Mouse (Mus musculus) ES-Bruce4 (cell line): Measurements from ENCODE around the gene Slfn5. TPM values are rescaled to one million over a fixed set of nuclear protein-coding genes. Genes with fewer than 3 reads are reported as not detected.
"Not testable (repeated sequence)": the region's sequence is repeated elsewhere in the genome, so short reads cannot be mapped to it uniquely, and the experiment has no call there.

Experiments used
- H3K27ac ChIP-seq: 2 replicates; pipeline ENCODE4 v1.5.1; 2012; ENCODE audit warnings: low read length, inconsistent platforms; ENCODE audit not compliant: insufficient read depth
- H3K27me3 ChIP-seq: 2 replicates; pipeline ENCODE4 v1.6.1; 2012; ENCODE audit warnings: mild to moderate bottlenecking, low read length, inconsistent platforms; ENCODE audit not compliant: control insufficient read depth, poor library complexity, insufficient read depth, severe bottlenecking
- H3K36me3 ChIP-seq: 2 replicates; pipeline ENCODE4 v1.6.1; 2012; ENCODE audit warnings: inconsistent platforms, mild to moderate bottlenecking, low read length, moderate library complexity; ENCODE audit not compliant: control insufficient read depth, poor library complexity, insufficient read depth, severe bottlenecking
- H3K4me1 ChIP-seq: one replicate; pipeline ENCODE4 v1.8.1; 2011; ENCODE audit warnings: low read length; ENCODE audit not compliant: control insufficient read depth, insufficient read depth
- H3K4me3 ChIP-seq: 2 replicates; pipeline ENCODE4 v1.5.1; 2011; ENCODE audit warnings: low read depth, mild to moderate bottlenecking, low read length
- H3K9ac ChIP-seq: 2 replicates; pipeline ENCODE4 v1.6.1; 2012; ENCODE audit warnings: low read depth, mild to moderate bottlenecking, inconsistent platforms; ENCODE audit not compliant: poor library complexity, severe bottlenecking
- H3K9me3 ChIP-seq: replicated peaks from 2 replicates; pipeline ENCODE4 v1.6.1; 2012; ENCODE audit warnings: mild to moderate bottlenecking, low read length, inconsistent platforms; ENCODE audit not compliant: control insufficient read depth, poor library complexity, insufficient read depth, severe bottlenecking
- CTCF ChIP-seq: IDR thresholded peaks from one replicate; pipeline ENCODE4 v1.8.1; 2011; ENCODE audit warnings: low read depth, low read length
- EP300 ChIP-seq: IDR thresholded peaks from 2 replicates; pipeline ENCODE4 v1.6.1; 2011; ENCODE audit warnings: low read depth, low read length; ENCODE audit not compliant: insufficient read depth
- POLR2A ChIP-seq: IDR thresholded peaks from one replicate; pipeline ENCODE4 v1.8.1; 2011; ENCODE audit warnings: low read length; ENCODE audit not compliant: insufficient read depth
- polyA plus RNA-seq: library from polyadenylated mRNA; stranded (reverse); fragments of >200 nt; gene quantifications from 2 replicates; pipeline ENCODE4 v1.2.4, GENCODE M21; 2011; ENCODE audit warnings: low read depth; ENCODE audit not compliant: missing spikeins, insufficient read depth, insufficient read length

The Slfn5 gene
- polyA plus RNA-seq, 1 experiment = 3.7 TPM

DNA sequence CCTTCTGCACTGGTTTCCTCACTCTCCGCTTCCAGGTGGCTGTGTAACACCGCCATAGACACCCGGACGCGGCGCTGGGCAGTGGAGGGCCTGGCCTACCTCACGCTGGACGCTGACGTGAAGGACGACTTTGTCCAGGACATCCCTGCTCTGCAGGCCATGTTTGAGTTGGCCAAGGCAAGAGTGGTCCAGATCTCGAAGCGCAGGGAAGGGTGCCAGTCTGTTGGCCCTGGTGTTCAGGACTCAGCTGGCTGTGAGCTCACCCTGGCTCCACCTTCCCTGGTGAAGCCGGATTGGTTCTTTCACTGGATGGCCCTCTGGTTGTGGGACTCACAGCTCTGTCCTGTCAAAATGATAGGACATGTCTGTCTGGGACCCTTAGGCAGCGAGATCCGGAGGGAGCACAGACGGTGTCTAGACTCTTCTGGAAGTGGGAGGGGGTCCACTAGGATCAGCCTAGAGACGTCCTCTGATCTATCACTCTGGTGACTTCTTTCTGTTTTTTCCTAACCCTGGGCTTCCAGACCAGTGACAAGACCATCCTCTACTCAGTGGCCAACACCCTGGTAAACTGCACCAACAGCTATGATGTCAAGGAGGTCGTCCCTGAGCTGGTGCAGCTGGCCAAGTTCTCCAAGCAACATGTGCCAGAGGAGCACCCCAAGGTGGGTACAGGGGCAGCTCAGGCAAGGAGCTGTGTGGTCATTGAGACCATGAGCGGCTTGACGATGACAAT lies 22.1 kb upstream of the Slfn5 start:
- Histone ChIP-seq H3K27me3 (peaks cover 33% of the 10 kb centered on the region), H3K9ac (no peak overlapping the region), H3K9me3 (no peaks in the 10 kb centered on the region), H3K36me3 (no peaks in the 10 kb centered on the region), H3K27ac (no peak overlapping the region), H3K4me3 (no peak overlapping the region), H3K4me1 (no peaks in the 10 kb centered on the region)
- TF ChIP-seq CTCF (no peak), EP300 (no peak), POLR2A (no peak)

DNA sequence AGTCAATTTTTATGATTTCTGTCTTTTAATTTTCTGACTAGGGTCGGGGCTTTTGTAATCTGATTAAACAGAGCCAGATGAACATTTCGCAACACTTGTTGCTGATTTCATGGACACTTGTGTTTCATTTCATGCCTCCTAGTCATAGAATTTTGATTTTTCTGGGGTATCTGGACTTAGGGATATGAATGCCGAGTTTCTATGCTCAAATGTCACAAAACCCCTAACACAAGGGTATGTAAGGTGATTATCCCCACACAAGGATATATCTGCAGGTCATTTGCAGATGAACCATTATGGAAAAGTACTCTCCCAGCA lies 21.6 kb upstream of the Slfn5 start:
- TF ChIP-seq POLR2A (no peak), EP300 (no peak), CTCF (no peak)
- no peaks in the 10 kb centered on the region for H3K4me1 ChIP-seq
- H3K9me3 ChIP-seq = no peaks in the 10 kb centered on the region
- no peaks in the 10 kb centered on the region for H3K36me3 ChIP-seq
- no peak overlapping the region for H3K9ac ChIP-seq
- peaks cover 37% of the 10 kb centered on the region for H3K27me3 ChIP-seq
- no peak overlapping the region for H3K4me3 ChIP-seq
- no peak overlapping the region for H3K27ac ChIP-seq

DNA sequence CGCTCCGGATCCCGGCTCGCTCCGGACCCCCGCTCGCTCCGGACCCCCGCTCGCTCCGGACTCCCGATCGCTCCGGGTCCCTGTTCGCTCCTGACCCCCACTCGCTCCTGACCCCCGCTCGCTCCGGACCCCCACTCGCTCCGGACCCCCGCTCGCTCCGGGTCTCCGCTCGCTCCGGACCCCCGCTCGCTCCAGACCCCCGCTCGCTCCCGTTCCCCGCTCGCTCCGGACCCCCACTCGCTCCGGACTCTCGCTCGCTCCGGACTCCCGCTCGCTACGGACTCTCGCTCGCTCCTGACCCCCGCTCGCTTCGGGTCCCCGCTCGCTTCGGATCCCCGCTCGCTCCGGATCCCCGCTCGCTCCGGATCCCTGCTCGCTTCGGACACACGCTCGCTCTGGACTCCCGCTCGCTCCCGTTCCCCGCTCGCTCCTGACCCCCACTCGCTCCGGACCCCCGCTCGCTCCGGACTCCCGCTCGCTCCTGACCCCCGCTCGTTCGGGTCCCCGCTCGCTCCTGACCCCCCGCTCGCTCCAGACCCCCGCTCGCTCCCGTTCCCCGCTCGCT lies 20.7 kb upstream of the Slfn5 start:
- Histone ChIP-seq H3K4me3 (0 out of 2 replicates have a peak overlapping the region, but pooled peaks have one; percentile 30), H3K9ac (peak overlapping the region; percentile 84), H3K27me3 (peaks cover 43% of the 10 kb centered on the region)
- H3K27ac ChIP-seq, H3K36me3 ChIP-seq, H3K9me3 ChIP-seq, H3K4me1 ChIP-seq: not testable (repeated sequence)

DNA sequence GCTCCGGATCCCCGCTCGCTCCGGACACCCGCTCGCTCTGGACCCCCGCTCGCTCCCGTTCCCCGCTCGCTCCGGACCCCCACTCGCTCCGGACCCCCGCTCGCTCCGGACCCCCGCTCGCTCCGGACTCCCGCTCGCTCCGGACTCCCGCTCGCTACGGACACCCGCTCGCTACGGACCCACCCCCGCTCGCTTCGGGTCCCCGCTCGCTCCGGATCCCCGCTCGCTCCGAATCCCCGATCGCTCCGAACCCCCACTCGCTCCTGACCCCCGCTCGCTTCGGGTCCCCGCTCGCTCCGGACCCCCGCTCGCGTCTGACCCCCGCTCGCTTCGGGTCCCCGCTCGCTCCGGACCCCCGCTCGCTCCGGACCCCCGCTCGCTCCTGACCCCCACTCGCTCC lies 20.0 kb upstream of the Slfn5 start:
- not testable (repeated sequence) for H3K4me1 ChIP-seq, H3K9me3 ChIP-seq, H3K36me3 ChIP-seq, H3K27ac ChIP-seq
- Histone ChIP-seq H3K4me3 (0 out of 2 replicates have a peak overlapping the region, but pooled peaks have one; percentile 19), H3K27me3 (peaks cover 44% of the 10 kb centered on the region), H3K9ac (peak overlapping the region; percentile 84)

DNA sequence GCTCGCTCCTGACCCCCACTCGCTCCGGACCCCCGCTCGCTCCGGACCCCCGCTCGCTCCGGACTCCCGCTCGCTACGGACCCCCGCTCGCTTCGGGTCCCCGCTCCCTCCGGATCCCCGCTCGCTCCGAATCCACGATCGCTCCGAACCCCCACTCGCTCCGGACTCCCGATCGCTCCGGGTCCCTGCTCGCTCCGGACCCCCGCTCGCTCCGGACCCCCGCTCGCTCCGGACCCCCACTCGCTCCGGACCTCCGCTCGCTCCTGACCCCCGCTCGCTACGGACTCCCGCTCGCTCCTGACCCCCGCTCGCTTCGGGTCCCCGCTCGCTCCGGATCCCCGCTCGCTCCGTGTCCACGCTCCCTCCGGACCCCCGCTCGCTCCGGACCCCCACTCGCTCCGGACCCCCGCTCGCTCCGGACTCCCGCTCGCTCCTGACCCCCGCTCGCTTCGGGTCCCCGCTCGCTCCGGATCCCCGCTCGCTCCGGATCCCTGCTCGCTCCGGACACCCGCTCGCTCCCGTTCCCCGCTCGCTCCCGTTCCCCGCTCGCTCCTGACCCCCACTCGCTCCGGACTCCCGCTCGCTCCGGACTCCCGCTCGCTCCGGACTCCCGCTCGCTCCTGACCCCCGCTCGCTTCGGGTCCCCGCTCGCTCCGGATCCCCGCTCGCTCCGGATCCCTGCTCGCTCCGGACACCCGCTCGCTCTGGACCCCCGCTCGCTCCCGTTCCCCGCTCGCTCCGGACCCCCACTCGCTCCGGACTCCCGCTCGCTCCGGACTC lies 19.3 kb upstream of the Slfn5 start:
- H3K4me3 ChIP-seq = peak overlapping the region; percentile 35
- H3K36me3 ChIP-seq, H3K9me3 ChIP-seq, H3K27ac ChIP-seq, H3K4me1 ChIP-seq: not testable (repeated sequence)
- H3K9ac ChIP-seq = peak overlapping the region; percentile 84
- H3K27me3 ChIP-seq = peaks cover 44% of the 10 kb centered on the region

DNA sequence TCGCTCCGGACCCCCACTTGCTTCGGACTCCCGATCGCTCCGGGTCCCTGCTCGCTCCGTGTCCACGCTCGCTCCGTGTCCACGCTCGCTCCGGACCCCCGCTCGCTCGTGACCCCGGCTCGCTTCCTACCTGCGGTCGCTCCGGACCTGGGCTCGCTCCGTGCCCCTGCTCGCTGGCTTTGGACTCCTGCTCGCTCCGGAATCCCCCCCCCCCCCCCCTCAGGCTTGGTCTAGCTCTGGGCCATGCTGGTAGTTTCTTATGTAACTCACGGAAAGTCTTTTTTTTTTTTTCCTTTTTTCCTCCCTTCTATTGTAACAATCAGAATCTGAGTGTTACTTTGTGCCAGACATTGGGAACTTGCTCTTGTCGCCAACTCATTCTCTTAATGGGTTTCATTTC lies 18.0 kb upstream of the Slfn5 start:
- H3K4me1 ChIP-seq = no peaks in the 10 kb centered on the region
- H3K9ac ChIP-seq = peak overlapping the region; percentile 68
- no peak overlapping the region for H3K27ac ChIP-seq
- no peak for TF ChIP-seq POLR2A
- TF ChIP-seq EP300 = no peak
- TF ChIP-seq CTCF = no peak
- H3K27me3 ChIP-seq = peaks cover 44% of the 10 kb centered on the region
- no peaks in the 10 kb centered on the region for H3K36me3 ChIP-seq
- no peaks in the 10 kb centered on the region for H3K9me3 ChIP-seq
- peak overlapping the region; percentile 36 for H3K4me3 ChIP-seq
